Mouse (Mus musculus): Measurements from ENCODE around the gene Gpr171.
A peak's percentile ranks its signal among the peaks of the same experiment; 100 is the strongest.
"Not testable (repeated sequence)": the region's sequence is repeated elsewhere in the genome, so short reads cannot be mapped to it uniquely, and the experiment has no call there.

Gpr171 gene

DNA sequence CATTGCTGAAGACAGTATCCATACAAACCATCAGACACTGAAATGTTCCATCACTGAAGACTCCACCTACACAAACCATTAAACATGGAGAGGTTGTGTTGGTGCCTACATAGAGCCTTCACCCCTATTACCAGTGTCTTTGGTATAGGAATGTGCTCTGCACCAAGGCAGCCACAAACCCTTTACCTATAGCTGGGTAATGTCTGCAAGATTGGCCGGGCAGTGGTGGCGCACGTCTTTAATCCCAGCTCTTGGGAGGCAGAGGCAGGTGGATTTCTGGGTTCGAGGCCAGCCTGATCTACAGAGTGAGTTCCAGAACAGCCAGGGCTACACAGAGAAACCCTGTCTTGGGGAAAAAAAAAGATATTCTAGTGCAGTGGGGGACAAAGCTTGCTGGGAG lies 11.7 kb upstream of the Gpr171 start:
- not testable (repeated sequence) for DNase-seq

DNA sequence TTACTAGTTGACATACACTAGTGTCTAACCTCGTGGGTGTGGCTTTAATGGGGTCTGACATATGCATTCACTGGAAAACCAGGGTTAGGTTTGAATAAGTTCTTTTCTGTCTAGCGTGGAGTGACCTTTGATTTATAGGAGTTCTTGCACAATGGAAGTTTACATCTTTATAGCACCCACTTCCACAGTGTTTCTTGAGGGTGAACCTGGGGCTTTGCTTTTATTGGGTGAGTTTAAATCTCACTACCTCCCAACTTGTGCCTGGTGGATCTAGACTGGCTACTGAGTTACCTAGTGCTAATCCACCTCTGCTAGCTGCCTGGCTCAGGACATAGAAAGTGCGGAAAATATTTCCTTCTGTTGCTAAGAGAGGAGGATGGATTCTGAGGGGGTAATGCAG lies 10.3 kb upstream of the Gpr171 start:
- no peak for DNase-seq

DNA sequence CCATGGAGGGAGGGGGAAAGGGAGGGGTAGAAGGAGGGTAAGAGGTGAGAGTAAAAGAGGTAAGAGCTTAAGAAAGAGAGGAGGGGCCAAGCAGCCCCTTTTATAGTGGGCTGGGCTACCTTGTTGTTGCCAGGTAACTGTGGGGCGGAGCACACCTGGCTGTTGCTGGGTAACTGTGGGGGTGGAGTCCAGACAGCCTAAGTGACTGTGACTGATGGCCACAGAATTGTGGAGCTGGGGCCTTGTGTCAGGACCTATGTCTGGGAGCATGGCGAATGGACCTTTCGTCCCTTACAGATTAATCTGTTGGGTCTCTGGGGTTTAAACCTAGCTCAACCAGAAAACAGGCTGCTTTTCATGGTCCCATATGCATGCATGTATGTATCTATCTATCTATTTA lies 8.2 kb upstream of the Gpr171 start:
- DNase-seq, result not testable (repeated sequence)

DNA sequence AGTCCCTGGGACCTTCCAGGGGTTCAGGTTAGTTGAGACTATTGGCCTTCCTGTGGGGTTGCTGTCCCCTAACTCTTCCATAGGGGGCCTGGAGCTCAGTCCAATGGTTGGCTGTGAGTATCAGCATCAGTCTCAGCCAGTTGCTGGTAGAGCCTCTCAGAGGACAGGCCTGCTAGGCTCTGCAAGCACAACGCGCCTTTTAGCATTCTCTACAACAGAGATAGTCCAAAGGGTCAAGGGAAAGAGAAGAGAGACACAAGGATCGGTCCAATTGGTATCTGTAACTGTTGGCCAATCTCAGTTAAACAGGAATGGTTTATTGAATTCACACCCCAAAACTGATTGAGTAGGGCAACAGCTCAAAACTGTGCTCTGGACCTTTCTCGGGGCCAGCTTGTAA lies 5.8 kb upstream of the Gpr171 start:
- DNase-seq, result no peak

DNA sequence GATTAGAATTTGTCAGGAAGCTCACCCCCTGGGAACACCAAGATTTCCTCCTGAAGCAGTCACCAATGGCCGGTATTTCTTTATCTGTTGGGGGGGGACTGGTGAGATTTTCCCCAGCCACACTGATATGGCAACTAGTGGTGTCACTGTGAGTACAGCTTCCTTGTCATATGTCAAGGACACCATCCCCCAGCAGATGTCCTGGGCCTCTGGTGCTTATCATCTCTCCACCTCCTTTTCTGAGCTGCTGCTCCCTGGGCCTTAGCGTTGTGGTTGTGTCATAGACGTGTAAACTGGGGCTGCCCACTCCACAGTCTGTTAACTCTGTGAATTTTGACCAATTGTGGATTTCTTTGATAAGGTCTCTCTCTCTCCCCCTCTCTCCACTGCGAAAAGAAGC lies 2.8 kb upstream of the Gpr171 start:
- DNase-seq, result no peak

DNA sequence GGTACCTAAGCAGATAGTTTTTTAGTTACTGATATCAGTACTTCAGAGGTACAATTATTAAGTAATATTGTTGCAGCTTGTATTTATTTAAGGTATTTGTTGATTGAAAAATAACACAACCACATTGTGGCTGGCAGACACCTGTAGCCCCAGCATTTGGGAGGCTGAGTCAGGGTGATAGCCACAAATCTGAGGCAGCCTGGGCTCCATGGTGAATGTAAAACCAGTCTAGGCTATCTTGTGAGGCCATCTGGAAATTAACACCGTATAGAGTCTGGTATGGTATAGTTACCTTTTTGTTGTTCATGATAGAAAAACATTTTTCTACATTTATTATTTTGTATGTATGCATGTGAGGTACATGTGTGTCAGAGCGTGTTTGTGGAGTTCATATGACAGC lies 525 bp upstream of the Gpr171 start:
- DNase-seq, result no peak

DNA sequence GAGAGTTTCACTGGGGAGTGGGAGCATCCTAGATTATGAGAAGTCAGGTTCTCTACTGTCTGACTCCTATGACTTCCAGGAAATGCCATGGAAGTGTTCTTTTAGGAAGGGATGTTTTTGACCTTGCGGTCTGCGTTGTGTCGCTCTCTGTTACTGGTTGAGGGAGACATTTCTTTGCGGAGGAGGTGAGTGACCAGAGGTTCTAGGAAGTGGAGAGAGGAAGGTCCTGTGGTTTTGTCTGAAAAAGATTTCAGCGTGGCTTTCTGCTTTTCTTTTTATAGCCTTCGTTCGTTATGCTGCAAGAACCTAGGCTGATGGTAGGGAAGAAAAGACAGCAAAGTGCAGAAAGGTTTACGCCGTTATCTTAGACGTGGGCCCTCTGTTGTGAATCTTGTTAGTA lies 3.1 kb downstream of the Gpr171 start:
- peak in 1 of 2 experiments; percentile 28 for DNase-seq

DNA sequence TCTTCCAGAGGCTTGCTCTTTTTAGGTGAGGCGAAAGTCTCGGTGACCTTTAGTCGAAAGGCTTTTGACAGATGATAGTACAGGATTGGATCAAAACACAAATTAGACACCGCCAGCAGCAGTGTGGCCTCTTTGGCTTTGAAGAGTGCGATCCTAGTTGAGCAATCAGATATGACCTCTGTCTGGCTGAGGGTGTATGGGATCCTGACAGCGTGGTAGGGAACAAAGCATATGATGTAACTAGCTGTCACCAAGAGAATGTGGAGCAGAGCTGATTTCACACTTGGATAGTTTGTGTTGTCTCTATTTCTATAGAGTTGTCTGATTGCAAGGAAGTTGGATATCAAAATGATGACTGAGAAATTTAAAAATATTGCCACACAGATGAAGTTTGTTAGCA lies 4.2 kb downstream of the Gpr171 start:
- peak in 1 of 2 experiments; percentile 16 for DNase-seq

DNA sequence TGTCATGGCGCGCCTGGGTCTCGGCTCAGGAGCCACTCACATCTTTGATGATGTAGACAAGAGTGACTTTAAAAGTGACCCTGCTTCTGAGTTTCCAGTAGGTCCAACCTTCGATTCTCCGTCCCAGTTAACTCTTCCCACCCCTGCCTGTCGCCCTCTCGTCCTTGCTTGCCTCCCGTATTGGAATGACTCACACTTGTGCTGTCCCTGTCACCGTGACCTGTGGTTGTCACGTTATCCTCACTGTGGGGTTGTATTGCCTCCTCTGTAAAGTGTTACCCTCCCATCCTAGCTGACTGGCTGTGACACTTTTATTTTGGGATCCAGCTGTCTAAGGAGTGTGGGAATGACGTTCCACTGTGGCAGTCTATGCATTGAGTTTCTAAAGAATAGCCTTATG lies 8.9 kb downstream of the Gpr171 start:
- no peak for DNase-seq

DNA sequence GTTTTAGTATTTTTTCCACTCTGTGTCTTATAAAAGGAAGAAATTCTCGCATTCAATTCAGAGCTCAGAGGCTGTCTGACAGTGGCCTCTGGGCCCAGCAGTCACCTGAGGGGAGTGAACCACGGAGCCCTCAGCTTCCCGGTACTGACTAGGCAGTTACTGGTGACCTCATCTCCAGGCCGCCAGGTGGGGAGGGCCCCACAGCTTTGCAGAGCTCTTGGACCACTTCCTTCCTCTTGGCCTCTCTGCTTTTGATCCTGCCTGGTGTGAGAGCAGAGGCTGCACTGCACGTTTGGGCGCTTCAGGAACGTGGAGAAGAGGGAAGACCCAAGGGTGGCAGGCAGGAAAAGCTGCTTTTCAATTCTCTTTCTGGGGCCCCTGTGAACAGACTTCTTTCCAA lies 20.7 kb downstream of the Gpr171 start:
- DNase-seq, result peak; percentile 37 to 49

DNA sequence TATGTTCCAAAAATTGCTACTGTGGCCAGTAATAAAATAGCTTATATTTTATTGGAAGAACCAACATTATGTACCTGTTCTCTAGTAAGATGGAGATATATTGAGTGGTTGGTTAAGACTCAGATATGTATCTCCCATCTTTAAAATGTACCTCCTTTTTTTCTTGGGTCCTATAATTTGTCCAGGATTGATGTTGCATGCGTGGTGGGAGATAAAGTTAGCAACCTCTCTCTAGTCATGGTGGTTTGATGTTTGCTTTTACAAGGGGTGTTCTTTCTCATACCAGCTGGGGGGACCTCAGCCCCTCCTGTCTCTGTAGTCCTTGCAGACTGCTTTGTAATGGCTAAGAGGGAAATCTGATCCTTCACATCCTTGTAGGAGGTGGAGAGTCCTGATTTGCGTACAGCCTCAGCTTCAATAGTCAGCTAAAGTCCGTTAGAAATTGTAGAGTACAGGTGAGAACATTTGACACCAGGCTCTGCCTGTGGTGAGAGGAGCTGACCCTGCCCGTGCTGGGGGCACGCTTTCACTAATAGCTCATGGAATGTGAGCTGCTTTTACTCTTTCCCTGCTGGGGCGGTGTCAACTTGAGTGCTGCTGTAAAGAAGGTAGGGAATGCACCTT lies 21.2 kb downstream of the Gpr171 start:
- no peak for DNase-seq

DNA sequence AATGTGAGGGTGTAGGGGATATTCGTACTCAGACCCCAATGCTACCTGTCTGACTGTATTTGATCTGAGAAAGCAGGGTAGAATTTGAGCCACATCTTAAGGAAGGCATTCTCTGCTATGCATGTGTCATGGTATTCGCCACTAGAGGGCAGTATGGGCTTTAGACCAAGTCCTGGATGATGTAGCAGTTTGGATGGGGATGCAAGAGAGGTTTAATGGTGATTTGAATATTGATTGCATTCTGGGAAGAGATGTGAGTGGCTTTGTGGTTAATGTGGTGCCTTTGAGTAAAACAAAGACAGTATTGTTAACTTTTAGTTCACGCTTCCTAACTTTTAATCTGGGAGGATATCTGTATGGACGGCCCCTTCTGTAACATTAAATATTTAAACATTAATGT lies 22.3 kb downstream of the Gpr171 start:
- DNase-seq, result peak in 1 of 2 experiments; percentile 50

DNA sequence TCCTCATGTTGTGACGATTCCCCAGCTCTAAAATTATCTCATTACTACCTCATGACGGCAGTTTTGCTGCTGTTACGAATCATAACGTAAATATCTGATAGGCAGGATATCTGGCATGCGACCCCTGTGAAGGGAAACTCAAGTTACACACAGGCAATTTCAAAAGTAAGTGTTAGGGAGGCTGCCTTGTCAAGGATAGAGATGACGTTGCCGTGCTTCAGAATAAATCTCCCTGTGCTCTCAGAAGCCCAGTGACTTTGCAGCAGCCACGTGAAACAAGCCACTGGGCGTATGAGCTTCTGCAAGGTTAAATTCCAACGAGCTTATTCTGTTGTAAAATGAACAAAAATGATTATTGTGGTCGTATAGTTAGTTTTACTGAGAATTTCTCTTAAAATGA lies 23.0 kb downstream of the Gpr171 start:
- no peak for DNase-seq

DNA sequence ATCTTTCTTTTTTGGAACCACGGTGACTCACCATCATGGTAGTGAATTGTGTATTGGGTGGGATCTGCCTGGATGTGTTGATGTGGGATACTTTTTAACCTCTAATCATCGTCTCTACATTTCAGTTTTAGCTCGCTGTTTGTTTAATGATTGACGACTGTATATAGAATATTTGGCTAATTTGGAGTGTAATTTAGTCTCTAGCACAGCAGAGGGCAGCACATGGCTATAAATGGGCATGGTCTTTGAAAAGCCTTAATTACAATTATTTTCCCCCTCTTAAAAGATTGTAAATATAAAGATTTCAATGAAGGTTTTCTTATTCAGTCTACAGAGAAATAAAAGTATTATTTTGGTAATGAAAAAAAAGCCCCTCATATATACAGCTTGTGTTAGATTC lies 24.3 kb downstream of the Gpr171 start:
- DNase-seq, result no peak

DNA sequence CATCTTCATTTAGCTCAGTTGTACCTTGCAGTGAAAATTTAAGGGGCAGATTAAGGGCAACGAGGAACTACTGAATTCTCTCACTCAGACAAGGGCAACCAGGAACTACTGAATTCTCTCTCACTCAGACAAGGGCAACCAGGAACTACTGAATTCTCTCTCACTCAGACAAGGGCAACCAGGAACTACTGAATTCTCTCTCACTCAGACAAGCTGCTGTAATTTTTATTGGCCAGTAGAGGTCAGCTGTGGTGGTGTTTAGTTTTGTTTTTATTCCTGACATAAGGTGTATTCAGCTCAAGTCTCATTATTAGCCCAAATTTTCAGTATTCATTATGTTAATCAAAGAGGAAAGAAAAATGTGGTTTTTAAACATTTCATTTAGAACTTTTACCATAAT lies 32.5 kb downstream of the Gpr171 start:
- not testable (repeated sequence) for DNase-seq

DNA sequence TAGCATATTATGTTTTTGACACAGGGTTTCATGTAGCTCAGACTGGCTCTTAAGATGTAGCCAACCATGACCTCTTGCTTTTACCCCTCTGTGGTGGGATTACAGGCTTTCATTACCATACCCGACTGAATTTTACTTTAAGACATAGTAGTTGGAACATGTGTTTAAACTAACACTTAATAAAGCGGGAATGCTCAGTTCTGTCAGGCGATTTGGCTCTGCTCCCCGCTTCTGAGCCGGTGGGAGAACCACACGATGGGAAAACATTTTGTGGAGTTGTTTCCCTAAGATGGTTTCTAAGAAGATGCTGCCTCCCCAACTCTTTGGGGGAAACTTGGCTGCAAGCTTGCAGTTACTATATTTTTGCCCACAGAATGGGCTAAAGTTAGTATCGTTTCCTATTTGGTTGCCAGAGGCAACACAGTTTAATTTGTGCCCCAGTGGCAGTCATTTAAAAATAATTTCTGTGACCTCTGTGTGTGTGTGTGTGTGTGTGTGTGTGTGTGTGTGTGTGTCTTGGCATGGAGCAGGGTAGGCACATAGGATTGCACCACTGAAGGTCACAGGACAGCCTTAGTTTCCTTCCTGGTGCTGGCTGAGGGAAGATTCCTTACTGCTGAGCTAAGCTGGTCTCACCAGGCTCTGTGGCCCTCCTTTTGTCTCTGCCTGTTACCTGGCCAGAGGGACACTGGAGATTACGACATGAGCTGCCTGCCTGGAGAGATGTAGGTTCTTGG lies 34.9 kb downstream of the Gpr171 start:
- DNase-seq, result no peak

DNA sequence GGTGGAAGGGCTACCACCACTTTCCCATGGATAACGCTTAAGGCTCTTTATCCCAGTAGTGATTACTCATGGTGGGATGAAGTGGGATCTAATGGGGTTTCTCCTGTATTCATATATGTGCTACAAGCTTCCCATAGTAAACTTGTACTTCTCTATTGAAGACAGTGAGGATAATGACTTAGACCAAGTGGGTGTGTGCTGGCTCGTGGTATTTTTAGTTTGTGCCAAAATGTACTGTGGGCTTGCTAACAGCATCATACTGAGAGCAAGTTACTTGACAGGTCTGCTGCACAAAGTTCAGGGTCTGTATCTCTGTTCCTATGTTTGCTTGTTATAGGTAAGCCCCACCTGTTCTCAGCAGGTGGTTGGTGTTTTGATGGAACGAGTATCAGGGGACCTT lies 35.7 kb downstream of the Gpr171 start:
- no peak for DNase-seq

DNA sequence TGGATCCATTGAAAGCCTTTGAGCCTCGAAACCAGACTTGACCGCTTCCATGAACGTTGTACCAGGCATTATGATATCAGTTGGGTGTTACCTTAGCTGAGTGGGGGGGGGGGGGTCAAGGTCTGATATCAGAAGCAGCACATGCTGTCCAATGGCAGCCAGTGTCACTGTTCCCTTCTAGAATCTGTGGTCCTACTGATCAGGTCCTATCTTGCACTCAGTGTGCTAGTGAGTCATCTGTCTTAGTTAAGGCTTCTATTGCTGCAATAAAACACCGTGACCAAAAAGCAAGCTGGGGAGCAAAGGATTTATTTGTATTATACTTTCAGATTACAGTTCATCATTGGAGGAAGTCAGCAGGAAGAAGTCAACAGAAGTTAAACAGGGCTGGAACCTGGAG lies 38.2 kb downstream of the Gpr171 start:
- no peak for DNase-seq

DNA sequence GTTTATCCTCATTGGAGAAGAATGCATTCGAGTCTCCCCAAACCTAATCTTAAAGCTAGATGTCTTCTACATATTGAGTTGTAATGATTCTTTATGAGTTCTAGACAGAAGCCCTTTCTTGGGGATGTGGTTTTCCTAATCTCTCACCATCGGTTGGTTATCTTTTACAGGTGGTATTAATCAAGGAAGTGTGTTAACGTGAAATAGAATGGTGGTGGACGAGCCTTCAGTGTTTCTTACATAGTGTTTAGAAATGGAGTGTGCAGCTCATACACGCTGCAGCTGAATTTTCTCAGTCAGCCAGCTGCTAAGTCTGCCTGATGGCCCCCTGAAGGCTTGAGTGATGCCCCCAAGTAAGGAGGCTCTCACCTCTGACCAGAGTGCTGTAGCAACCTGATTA lies 39.5 kb downstream of the Gpr171 start:
- DNase-seq, result no peak

DNA sequence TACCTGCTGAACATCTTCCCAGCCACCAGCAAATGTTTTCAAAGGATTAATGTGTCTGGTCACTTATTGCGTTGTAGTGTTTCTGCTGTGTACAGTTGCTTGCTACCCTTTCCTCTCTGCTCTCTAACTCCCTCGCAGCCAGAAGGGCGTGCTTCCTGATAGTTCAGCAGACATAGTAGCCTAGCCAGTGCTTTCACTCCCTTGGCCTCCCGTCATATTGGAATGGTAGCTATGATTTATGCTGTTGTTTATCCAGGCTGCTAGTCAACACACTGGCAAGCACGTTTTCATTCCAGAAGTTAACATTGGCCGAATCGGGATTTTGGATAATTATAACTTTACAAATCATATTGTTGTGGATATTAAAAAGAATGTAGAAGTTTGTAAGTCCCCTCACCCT lies 41.5 kb downstream of the Gpr171 start:
- no peak for DNase-seq

DNA sequence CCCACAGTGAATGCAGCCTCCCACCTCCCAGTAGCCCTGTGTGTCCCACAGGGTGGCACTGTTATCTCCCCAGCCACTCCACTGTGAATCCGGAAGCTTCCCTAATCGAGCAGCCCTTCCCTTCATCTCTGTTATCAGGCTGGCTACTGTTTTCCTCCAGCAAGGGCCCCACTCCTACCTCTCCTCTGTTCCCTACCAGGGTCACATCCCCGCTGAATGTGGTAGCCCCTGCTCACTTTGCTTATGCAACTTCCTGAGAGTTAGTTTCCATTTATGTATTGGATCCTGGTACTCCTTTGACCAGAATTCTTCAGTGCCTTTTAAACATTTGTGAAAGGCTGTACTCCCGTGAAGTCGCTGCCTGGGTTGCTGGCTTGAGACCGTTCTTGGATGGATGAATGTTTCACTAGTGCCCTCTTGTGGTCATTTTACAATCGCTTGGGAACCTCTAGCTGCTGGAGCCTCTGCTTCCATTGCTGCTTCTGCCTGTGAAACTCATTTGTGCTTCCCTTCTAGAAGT lies 42.5 kb downstream of the Gpr171 start:
- peak; percentile 18 to 56 for DNase-seq

DNA sequence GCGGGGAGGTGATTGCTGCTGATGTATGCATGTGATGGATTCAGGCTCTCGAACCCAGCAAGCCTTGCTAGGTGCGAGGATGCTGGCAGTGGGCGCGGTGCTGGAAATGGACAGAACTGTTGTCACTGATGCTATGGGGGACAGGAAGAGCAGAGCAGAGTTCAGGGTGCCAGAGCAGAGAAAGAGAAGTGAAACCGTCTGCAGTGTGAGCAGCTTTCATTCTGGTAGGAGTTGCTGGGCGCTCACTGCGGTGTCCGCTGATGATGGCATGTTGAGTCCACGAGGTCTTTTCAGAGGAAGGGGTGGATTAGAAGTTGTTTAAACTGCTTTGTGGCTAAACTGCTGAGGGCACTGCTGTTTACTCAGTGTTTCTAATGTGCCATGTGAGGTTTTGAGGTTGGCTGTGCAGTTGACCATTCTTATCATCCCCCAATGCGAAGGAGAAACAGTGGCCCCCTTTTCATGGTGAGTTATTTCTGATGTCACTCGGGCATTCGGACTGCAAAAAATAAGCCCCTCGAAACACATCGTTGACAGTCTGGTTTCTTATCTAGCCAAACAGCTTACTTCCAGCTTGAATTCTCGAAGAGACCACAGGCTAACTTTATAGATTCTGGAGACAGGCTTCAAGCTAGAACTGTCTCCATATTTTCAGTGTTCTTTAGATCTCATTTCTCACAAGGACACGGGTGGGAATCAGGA lies 46.6 kb downstream of the Gpr171 start:
- no peak for DNase-seq
